Mouse (Mus musculus) kidney, postnatal 10 days (tissue): Measurements from ENCODE around the gene Rusc1.
A peak's percentile ranks its signal among the peaks of the same experiment; 100 is the strongest.

Experiments
- DNase-seq: peaks from one replicate; pipeline ENCODE4 v3.0.0; 2021; ENCODE audit warnings: mixed read lengths

The Rusc1 gene

GRCm38 (mm10) chr3:89093175-89093574 lies at the start of gene Rusc1:
TSS of gene Rusc1 (minus strand) at chr3:89093311.
- peak; percentile 93 for DNase-seq

DNA sequence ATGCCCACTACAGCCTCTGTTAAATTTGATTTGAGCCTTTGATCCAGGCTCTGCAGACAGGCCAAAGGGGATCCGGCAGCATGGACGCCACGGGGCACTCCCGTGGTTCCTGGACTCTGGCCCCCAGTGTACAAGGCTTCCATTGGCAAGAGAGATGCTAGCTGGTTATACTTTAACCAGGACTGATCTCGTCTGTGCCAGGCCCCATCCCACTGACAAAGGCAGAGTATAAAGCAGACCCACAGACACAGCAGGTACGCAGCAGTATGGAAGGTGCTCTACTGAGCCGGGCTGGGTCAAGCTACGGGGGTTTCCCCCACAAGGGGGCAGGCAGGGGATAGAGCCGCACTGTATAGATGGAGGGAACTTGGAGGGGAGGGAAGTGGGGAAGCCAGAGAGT lies 43.3 kb upstream of the Rusc1 start:
- DNase-seq, result peak; percentile 79

DNA sequence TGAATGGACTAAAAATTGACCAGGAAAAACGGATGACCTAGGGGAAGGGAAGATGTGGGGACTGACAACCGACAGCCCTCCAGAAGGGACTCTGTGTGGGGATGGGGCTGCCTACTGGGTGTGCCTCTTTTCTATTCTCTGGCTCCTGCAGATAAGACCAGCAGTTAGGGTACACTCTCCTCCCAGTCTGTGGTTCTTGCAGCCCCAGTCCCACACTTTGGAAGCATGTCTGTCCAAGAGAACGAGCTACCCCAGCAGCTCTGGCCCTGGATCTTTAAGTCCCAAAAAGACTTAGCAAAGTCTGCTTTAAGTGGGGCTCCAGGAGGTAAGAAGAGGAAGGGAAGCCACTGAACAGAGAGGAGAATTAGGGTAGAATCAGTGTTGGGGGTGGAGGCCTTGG lies 42.8 kb upstream of the Rusc1 start, which contains the start of gene Pklr:
Pklr (plus strand) TSS at position 185 of the 400 bp plus-strand sequence.
- DNase-seq, result no peak

DNA sequence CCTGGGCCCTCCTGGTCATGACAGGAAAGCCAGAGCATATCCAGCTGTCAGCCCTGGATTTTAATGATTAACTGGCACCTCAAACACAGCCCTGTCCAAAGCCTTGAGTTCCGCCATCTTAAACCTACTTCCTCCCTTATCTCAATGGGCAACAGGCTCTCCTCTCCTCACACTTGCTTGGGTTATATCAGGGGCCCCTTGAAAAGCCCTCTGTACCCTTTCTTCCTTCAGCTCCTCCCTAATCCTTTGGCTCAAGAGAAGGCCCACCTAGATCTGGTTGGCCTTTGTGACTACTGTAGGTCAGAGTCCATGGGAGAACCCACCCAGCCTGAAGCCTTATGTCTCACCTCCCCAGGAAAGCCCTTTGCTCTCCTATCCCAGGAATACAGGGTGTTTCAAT lies 40.6 kb upstream of the Rusc1 start:
- DNase-seq, result no peak

DNA sequence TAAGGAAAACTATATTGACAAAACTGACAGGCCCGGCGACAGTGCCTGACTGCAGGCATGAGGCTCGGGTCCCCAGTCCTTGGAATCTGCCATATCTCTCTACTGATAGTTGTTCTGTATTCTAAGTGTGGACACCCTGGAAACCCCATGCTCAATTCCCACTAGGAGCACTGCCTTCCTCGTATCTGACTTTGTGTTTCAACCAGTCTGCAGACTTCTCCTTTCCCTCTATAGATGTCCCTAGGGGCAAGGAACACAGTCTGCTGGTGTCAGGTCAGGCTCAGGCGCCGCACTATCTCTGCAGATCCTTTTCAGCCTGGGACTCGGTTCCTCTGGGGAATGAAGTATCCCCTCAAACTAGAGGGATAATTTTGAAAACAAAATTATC lies 39.9 kb upstream of the Rusc1 start:
- no peak for DNase-seq

DNA sequence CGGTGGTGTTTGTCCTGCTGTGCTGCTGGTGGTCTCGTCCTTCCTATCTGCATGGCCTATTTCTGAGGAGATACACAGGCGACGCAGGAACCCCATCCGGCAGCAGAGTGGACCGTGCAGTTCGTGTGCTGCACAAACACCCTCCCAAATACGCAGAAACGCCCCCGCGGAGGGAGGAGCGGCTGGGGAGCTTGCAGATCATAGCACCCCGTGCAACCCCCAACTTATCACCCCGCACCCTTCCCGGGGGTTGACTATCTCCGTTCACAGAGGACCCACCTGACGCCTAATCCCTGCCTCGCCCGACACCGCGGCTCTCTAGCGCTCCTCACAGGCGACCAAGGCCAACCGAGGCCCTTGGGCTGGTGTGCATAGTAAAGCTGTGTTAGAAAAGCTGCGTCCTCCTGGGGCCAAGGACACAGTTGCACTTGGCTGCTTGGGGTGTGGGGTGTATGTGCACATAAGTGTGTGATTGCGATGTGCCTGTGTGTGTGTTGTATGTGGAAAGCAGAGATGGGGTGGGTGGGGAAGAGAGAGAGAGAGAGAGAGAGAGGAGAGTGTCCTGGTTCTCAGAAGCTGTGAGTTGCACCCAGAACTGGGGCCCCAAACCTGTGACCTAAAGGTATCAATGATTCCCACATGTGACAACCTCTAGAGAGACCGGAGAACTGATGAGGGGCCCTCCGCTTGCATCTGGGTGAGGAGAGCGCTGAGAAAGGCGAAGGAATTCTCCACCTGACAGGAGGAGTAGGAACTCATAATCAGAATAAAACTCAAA lies 39.4 kb upstream of the Rusc1 start:
- DNase-seq, result peak; percentile 55

GRCm38 (mm10) chr3:89131816-89132215 lies 38.7 kb upstream of the Rusc1 start:
- DNase-seq, result no peak

GRCm38 (mm10) chr3:89129908-89130307 lies 36.8 kb upstream of the Rusc1 start:
- no peak for DNase-seq

DNA sequence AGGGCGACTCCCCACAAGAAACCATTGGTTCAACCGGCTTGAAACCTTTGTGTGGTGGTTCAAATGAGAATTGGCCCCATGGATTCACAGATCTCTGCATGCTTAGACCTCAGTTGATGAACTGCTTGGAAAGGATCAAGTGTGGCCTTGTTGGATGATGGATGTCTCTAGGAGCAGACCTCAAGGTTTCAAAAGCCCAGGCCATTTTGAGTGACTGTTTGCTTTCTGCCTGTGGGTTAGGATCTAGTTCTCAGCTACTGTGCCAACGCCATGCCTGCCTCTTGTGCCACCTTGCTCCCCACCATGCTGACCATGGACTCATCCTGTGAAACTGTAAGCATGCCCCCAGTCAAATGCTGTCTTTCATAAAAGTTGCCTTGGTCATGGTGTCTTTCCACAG lies 32.9 kb upstream of the Rusc1 start:
- DNase-seq, result no peak

GRCm38 (mm10) chr3:89124241-89124640 lies 31.1 kb upstream of the Rusc1 start:
- peak; percentile 59 for DNase-seq

GRCm38 (mm10) chr3:89123313-89123712 lies 30.2 kb upstream of the Rusc1 start:
- no peak for DNase-seq

DNA sequence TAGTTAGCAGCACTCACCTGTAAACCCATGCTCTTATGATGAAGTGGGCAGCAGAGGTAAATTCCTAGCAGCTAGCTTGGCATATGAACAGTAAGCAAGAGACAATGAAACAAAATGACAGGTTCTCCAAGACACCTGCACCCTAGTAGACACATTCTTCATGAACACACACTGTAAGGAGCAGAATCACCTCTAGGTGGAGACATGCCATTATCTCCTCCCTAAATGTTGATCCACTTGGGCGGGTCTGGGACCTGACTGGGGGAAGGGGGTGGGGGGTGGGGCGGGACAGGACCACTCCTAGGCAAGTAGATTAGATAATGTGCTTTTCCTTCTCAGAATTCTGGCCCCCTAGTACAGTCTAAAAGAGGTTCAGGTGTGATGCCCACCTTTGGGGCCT lies 22.4 kb upstream of the Rusc1 start:
- DNase-seq, result peak; percentile 33

- DNase-seq, result no peak
Observed at GRCm38 (mm10) chr3:89113058-89113457, 19.9 kb upstream of the Rusc1 start.

DNA sequence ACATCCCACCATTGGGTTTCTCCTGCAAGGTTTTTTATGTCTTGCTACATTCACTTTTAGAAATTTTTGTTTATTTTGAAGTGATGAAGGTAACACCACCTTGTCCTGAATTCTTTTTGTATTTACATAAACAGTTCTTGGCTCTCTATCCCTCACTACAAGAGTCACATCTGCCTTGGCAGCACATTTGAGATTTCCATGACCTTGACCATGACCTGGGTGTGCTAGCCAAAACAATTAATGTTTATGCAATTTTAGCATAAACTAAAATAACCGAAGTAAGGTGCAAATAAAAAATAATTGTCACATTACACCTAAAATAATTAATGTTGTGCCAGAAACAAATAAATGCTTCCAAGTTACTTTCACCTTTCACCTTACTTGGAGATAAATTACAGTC lies 15.0 kb upstream of the Rusc1 start:
- DNase-seq, result no peak

DNA sequence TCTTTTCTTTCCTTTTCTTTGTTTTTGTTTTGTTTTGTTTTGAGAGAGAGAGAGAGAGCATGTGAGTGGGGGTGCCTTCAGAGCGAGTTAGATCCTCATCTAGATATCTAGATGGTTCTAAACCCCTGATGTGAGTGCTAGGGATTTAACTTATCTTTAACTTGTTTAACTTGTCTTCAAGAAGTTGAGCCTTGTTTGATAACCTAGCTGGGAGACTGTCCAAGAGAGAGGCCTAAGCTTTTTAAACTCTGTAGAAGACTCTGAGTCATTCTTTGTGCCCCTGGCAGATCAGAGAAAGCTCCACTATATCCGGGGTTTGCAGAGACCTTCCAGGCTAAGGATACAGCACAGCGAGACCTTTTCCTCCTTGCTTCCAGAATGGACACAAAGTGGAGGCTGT lies 14.4 kb upstream of the Rusc1 start:
- no peak for DNase-seq

DNA sequence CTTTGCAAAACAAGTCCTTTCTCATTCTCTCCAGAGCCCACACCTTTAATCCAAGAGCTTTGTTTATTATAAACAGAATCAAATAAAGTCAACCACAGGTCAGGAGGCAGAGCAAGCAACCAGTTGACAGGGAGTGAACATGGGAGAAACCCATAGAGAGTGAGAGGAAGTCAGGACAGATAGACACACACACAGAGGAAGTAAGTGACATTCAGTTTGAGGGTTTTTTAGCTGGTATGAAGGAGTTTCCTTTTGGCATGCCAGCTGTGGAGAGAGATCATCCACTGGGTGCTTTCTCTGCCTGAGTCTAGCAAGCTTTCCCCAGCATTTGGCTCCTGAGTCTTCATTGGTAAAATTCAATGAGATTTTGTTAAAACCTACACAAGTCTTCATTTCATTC lies 13.8 kb upstream of the Rusc1 start:
- no peak for DNase-seq

DNA sequence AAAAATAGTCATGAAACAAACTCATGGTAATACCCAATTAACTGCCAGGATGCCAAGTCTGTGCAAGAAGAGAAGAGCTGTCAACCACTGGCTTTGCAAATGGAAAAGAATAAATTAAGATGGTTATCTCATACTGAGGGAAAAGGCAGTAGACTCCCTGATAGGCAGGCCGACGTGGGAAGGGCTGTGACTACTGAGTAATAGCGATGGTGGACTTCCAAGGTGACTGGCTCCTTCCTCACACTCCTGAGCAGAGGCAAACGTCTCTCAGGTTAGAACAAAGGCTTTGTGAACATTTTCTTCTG lies 10.1 kb upstream of the Rusc1 start:
- no peak for DNase-seq

GRCm38 (mm10) chr3:89102495-89103290 lies 9.6 kb upstream of the Rusc1 start:
- no peak for DNase-seq

GRCm38 (mm10) chr3:89101812-89102494 lies 8.8 kb upstream of the Rusc1 start, which contains the start of gene Fdps:
TSS of gene Fdps (minus strand) at chr3:89101959.
- DNase-seq, result peak; percentile 97

- DNase-seq, result no peak
Observed at GRCm38 (mm10) chr3:89101459-89101811, 8.3 kb upstream of the Rusc1 start.

DNA sequence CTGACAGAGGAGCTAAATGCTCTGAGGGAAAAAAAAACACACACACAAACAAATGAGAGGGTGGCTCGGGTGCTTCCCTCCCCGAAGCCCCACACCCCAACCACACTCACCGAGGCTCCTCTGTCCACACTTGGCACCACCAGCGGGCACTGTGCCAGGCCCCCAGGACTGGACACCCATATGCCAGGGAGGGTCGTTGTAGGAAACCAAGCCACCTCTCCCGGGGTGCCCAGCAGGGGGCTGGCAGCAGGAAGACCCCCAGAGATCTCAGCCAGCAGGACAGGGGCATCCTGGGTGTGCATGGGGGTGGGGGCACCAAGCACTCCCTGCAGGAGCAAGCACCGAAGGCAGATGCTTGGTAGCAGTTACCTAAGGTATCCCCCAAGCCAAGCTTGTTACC lies 7.7 kb upstream of the Rusc1 start, which contains the start of gene Gm43738:
Gm43738 (minus strand) TSS at position 289 of the 400 bp plus-strand sequence.
- peak; percentile 53 for DNase-seq

DNA sequence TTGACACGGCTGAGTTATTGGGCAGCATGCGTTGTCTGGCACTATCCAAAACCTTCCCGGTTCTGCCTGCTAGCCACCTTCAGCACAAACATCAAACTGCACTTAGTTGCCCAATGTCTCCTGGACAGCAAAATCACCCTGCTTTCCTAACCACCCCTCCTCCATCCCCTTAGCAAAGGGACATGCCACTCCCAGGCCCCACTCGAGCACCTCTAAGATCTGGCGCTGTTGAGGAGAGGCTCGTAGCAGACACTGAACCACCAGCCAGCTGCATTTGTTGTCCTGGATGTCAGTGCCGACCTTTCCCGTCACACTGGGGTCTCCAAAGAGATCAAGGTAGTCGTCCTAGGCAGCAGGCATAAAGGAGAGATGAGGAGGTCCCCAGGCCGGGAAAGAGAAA lies 910 bp upstream of the Rusc1 start:
- no peak for DNase-seq

- DNase-seq, result no peak
Observed at GRCm38 (mm10) chr3:89092509-89093090, 511 bp downstream of the Rusc1 start.
